Mouse (Mus musculus) lung, postnatal 25 days (tissue): ENCODE measurements around the gene Prkcb.

Source experiments
- DNase-seq: peaks from one replicate; pipeline ENCODE4 v3.0.0; 2022; ENCODE audit warnings: low spot score

The Prkcb gene

GRCm38 (mm10) chr7:122404571-122405393 lies 116.2 kb downstream of the Prkcb start:
- DNase-seq, result peak; percentile 10

DNA sequence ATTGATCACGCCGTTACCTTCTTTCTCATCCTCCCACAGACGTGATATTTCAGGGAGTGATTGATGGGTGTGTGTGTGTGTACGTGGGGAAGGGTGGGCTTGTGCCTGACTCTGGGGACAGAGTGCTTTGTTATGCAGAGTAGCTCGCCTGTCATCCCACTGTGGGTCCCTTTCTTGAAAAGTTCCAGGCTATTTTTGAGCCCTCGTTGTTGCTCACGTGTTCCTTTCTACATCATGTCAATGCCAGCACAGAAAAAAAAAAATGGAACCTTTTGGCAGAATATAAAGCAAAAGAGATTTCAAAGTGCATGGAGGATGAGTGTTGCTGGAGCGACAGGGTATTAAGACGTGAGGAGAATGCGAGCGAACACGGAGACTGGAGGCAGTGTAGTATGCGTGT lies 118.1 kb downstream of the Prkcb start:
- DNase-seq, result no peak

- no peak for DNase-seq
Measured at GRCm38 (mm10) chr7:122409945-122410344, 121.4 kb downstream of the Prkcb start.

- DNase-seq, result no peak
Measured at GRCm38 (mm10) chr7:122410873-122411272, 122.3 kb downstream of the Prkcb start.

GRCm38 (mm10) chr7:122413231-122413630 lies 124.7 kb downstream of the Prkcb start:
- no peak for DNase-seq

DNA sequence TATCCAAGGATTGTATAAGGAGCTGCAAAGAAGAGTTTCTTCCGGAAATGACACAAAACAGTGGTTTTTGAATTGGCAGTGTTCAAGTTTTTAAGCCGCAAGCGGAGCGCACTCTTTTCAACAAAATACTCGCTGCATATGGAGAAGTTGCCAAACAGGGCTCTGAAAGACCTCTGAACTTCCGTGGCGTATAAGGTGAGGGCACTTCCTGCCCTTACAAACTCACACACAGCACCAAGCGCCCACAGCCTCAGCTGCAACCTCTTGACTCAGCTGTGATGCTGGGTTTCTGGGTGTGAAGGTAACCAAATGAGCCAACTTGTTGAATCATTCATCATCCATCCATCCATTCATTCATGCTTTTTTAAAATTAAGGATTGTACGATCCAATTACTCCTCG lies 125.6 kb downstream of the Prkcb start:
- no peak for DNase-seq

DNA sequence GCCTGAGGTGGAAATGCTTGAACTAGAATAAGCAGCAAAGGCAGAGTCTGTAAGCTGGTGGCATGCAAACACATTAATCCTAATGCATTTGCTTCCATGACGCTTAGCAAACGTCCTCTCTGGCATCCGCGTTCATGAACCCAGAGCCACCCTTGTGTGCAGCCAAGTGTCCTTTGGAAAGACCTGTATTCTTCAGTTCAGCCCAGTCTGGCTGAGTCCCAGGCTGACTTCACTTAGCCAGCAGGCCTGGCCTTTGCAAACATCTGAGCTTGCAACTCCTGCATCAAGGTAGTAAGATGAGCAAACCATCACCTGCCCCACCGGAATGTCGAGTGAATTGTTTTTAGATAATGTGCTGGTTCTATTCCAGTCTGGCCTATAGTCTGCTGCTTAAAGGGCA lies 126.1 kb downstream of the Prkcb start:
- no peak for DNase-seq

GRCm38 (mm10) chr7:122415387-122415786 lies 126.8 kb downstream of the Prkcb start:
- DNase-seq, result no peak

DNA sequence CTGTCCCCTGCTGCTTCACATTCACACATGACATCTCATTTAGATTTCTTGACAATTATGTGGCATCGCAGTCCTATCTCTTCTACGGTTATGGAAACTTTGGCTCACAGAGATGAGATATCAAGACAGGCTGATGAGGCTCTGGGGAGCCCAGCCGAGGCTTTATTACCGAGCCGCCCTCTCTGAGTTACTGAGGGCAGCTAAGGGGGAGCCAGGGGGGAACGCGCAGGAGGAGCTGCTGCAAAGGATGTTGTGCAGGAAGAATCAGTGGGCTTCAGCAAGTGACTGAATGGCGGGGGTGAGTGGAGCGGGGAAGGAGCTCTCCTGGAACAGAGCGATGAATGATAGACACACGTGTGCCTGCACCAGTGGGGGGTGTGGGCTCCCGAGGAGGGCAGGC lies 127.4 kb downstream of the Prkcb start:
- no peak for DNase-seq

GRCm38 (mm10) chr7:122418551-122418950 lies 130.0 kb downstream of the Prkcb start:
- DNase-seq, result no peak

GRCm38 (mm10) chr7:122423816-122424215 lies 135.3 kb downstream of the Prkcb start:
- DNase-seq, result no peak

- DNase-seq, result no peak
Measured at GRCm38 (mm10) chr7:122429134-122429533, 140.6 kb downstream of the Prkcb start.

- no peak for DNase-seq
Measured at GRCm38 (mm10) chr7:122432401-122432800, 143.8 kb downstream of the Prkcb start.

DNA sequence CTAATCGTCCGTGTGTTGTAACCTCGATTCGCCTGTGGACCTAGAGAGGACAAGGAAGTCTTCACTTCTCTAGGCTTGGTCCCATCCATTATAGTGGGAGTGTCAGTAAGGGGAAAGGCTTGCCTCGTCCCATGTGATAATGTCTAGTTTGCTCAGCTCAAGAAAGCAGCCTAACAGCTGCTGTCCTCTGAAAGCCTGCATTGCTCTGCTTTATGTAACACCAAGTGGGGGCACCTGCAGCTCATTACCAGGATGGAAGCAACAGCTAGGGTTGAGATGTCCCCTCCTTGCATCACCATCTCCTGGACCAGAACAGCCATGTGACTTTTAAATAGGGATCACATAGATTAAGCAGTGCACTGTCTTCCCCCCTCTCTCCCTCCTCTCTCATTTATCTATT lies 144.8 kb downstream of the Prkcb start:
- no peak for DNase-seq

DNA sequence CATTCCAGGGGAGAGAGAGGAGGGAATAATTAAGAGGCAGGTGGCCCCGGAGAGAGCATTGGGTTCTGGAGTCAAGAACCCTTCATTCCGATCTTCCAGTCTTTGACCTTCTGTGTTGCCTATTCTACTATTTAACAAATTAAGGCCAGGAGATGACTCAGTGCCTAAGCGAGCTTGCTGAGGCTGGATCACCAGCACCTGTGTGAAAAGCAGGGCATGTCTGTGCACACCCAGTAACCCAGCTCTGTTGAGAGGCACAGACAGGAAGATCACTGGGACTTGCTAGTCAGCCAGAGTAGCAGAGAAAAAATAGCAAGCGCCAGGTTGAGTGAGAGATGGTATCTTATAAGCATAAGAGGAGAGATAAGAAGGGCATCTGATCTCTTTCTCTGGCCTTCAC lies 146.4 kb downstream of the Prkcb start:
- no peak for DNase-seq

DNA sequence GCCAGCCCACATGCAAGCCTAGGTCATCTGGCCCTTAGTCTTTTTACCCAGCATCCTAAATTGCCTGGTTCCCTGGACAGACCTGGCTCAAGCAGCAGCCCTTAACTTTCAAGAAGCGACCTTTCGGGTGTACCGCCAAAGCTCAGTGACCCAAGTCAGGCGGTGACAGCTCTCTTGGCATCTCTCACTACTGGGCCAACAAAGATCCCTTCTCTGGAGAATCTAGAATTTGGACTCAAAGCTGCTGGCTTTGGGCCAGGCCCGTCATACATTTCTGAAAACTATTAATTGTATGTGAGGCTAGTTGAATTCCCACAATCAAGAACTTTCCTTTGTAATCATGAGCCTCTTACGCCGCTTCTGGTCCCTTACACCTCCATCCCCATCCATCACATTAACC lies 147.0 kb downstream of the Prkcb start:
- DNase-seq, result no peak

GRCm38 (mm10) chr7:122437390-122437789 lies 148.8 kb downstream of the Prkcb start:
- DNase-seq, result no peak

DNA sequence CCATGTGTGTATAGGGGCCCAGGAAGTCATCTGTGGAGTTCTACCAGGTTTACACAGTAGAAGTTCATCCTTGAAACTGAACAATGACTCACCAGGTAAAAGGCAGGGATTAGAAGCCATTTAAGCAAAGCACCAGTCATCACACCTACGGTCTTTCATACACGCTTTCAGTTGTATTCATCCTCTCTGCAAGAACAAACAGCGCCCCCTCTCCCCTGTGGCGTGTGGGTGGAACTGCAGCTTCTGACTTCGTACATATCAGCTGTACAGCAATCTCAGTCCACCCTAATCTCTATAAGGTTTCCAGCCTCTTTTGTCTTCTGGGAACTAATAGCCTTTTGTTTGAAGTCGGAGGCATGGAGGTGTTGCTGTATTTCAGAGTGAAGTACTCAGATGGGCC lies 156.5 kb downstream of the Prkcb start:
- peak; percentile 29 for DNase-seq

DNA sequence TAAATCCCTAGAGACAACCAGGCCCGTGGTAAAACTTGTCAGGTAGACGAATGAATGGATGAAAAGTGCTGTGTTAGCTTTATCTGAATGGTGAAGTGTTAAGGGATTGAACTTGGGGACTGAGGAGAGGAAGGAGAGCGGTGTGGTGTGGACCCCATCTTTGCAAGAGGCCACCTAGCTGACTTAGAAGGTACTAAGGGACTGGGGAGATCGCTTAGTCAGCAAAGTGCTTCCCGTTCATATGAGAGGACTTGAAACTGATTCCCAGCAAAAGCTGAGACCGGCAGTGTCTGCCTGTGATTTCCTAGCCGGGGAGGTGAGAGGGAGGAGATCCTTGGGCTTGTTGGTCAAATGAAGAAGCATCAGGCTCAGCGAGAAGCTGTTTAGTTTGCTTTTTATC lies 164.1 kb downstream of the Prkcb start:
- no peak for DNase-seq

- DNase-seq, result peak; percentile 73
Measured at GRCm38 (mm10) chr7:122459203-122459965, 170.8 kb downstream of the Prkcb start.

- DNase-seq, result no peak
Measured at GRCm38 (mm10) chr7:122460020-122460419, 171.5 kb downstream of the Prkcb start.

GRCm38 (mm10) chr7:122465823-122466549 lies 177.4 kb downstream of the Prkcb start:
- DNase-seq, result no peak

DNA sequence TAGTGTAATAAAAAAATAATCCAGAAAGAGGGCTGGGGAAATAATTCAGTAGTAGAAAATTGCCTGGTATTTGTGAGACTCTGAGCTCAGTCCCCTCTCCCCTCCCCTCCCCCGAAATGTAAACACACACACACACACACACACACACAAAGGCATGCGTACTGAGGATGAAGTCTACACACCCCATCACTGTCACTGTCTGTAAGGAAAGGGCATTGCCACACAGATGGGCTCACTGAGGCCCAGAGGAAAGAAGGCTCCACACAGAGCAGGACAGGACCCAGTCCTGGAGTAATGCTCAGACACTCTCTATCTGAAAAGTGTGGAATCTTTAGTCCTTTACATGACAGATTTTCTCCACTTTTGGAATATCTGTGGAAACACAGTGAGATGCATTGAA lies 178.2 kb downstream of the Prkcb start:
- DNase-seq, result no peak
